Mouse (Mus musculus) cortical plate, adult 2 months (tissue): ENCODE measurements at regions not wholly inside any gene's neighbourhood (a gene's known extent, or its start where the extent isn't known, plus 50 kb on each side); places are given as distances from the start of the nearest gene placed in this dataset.

Source experiments
- H3K27ac ChIP-seq: fragments of 200-500 bp; 2 replicates; pipeline ENCODE4 v1.5.1; 2012; ENCODE audit warnings: low read length, control low read depth, inconsistent platforms; ENCODE audit not compliant: insufficient read depth
- H3K4me1 ChIP-seq: fragments of 200-500 bp; 2 replicates; pipeline ENCODE4 v1.6.1; 2011; ENCODE audit warnings: low read length; ENCODE audit not compliant: control insufficient read depth, insufficient read depth
- H3K4me3 ChIP-seq: fragments of 200-500 bp; 2 replicates; pipeline ENCODE4 v1.5.1; 2011; ENCODE audit warnings: mild to moderate bottlenecking, low read length, control low read depth; ENCODE audit not compliant: insufficient read depth
- CTCF ChIP-seq: fragments of 200-500 bp; IDR thresholded peaks from 2 replicates; pipeline ENCODE4 v1.5.1; 2011; ENCODE audit warnings: mild to moderate bottlenecking, control low read depth, low read length; ENCODE audit not compliant: insufficient read depth; ENCODE audit errors: extremely low read depth
- POLR2A ChIP-seq: fragments of 200-500 bp; IDR thresholded peaks from 2 replicates; pipeline ENCODE4 v1.6.1; 2011; ENCODE audit warnings: mild to moderate bottlenecking, low read length, control low read depth; ENCODE audit not compliant: insufficient read depth; ENCODE audit errors: extremely low read depth

DNA sequence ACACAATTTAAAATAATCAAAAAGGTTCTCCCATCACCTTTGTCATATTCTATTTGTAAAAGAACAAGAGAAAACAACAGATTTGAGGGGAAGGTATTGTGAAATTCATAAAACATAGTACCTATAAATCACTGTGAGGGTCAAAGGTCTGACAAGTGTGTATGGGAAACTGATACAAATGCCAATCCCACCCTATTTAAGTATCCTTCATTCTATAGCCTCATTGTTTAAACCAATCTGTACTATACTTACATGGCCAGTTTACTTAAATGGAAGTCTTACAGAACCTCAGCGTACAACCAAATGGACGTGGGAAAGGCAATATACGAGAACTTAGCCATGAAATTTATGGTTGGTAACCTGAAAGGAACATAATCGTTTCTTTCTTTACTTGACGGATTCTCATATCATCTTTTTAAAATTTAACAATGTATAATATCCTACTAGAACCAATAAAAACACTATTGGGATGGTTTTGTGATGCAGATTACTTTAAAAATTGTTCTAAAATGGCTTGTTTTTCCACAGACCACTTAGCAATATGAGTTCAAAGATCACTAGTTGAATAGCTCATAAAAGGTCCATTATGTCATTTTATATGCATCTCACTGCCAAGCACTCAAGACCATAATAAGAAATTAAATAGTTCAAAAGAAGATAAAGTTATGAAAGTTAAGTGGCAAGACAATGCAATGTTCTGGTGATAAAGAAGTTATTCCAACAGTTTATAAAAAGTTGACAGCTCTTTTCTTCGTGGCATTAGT lies 159.7 kb upstream of the Pcdh17 start:
- TF ChIP-seq CTCF = no peak
- TF ChIP-seq POLR2A = no peak
- Histone ChIP-seq H3K27ac (no peak overlapping the region), H3K4me3 (no peak overlapping the region), H3K4me1 (no peaks in the 10 kb centered on the region)

DNA sequence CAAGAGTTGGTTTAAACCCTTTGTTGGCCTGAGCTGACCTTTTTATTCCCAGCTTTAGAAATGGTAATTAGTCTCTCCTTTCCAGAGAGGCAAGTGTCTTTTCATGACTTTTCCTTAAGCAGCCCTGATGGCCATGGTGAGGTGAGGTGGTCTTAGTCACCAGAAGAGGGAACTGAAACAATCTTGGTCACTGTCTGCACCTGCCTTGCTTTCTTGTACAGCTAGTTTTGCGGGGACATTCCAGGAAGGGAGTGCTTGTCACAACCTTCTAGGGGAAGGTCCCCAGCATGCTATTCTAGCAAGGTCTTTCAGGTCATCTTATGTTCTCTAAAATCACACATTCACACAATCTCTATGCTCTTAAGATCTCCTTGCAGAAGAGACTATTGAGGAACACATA lies 122.6 kb upstream of the Pcdh17 start:
- H3K4me3 ChIP-seq = no peak overlapping the region
- H3K27ac ChIP-seq = no peak overlapping the region
- H3K4me1 ChIP-seq = no peaks in the 10 kb centered on the region
- no peak for TF ChIP-seq POLR2A
- TF ChIP-seq CTCF = no peak

DNA sequence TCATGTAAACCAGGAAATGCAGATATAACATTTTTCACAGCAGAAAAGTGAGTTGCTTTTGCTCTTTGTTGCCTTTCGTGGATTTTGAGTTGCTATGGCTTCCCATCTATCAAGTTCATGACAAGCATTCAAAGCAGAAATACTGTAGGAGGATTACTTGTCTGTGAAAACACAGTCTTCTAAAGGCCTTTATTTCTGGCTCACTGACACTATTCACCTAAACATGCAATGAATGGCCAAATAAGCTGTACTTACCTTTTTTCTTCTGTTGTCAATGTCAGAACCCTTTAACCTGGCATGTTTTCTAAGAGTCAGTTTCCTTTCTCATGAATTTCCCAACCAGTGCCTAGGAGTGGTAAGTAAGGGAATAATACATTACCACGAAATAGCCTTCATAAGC lies 103.8 kb upstream of the Pcdh17 start:
- Histone ChIP-seq H3K27ac (no peak overlapping the region), H3K4me3 (no peak overlapping the region), H3K4me1 (no peaks in the 10 kb centered on the region)
- TF ChIP-seq CTCF = no peak
- no peak for TF ChIP-seq POLR2A
